Mouse (Mus musculus) adrenal gland, postnatal 10 days (tissue): ENCODE measurements around the gene 1600012H06Rik. TPM values are rescaled to one million over a fixed set of nuclear protein-coding genes. Genes with fewer than 3 reads are reported as not detected.

Experiments
- total RNA-seq, 2 experiments: library from RNA; stranded (reverse); gene quantifications; 2 replicates each; pipeline ENCODE4 v1.2.3; 2021

1600012H06Rik gene
- total RNA-seq, 2 experiments from 2014 or later: 28.2 to 30.7 TPM

Other genes starting within 250 kb of the 1600012H06Rik start
- gene Thbs2, start 248.9 kb upstream of the 1600012H06Rik start, total RNA-seq: 10 to 100 TPM; 17.7 to 22.0 TPM
- gene Wdr27, start within 50 bp of the 1600012H06Rik start, total RNA-seq: 1 to 10 TPM; 5.8 to 6.1 TPM
- gene Phf10, start 18.1 kb downstream of the 1600012H06Rik start, total RNA-seq: 10 to 100 TPM; 66.2 to 67.3 TPM
- gene 9030025P20Rik, start 35.3 kb downstream of the 1600012H06Rik start, total RNA-seq: 10 to 100 TPM in 1 of 2 experiments, 1 to 10 TPM in 1; 4.3 to 10.4 TPM
- not detected for gene Gm3417, start 35.6 kb downstream of the 1600012H06Rik start, total RNA-seq
- 1 to 10 TPM; 5.8 to 5.9 TPM for gene Gm3435, start 67.0 kb downstream of the 1600012H06Rik start, total RNA-seq
- gene Ermard, start 98.0 kb downstream of the 1600012H06Rik start, total RNA-seq: 10 to 100 TPM; 38.5 to 60.9 TPM
- gene Tcte3, start 98.3 kb downstream of the 1600012H06Rik start, total RNA-seq: 1 to 10 TPM; 2.0 to 3.6 TPM
- gene Gm3448, start 98.4 kb downstream of the 1600012H06Rik start, total RNA-seq: 1 to 10 TPM; 3.7 to 7.0 TPM